ENCODE assay signal across 8 mouse cellular contexts in the genomic region with DNA sequence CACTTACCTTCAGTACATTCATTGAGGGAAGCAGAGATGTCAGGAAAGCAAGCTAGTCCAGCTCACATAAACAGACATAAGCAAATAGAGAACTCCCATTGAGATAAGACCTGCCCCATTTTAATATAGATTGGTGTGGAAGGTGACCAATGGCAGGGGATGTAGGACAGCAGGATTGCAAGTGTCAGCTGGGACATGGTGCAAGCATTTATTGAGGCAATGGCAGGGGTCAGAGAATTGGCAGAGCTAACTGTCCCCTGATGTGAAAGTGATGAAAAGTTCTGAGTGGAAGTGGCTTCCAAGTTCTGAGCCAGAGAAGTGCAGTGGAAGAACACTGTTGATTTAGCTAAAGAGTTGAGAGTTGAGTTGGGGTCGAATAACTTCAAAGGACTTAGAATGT. TPM values are rescaled to one million over a fixed set of nuclear protein-coding genes. Genes with fewer than 3 reads are reported as not detected.
DNase-seq lines count a peak whose midpoint lies in the region; ATAC-seq lines count a peak whose summit lies in the region.

A gene (minus strand): TSS at position 105 of the 400 bp plus-strand sequence.

- ATAC-seq in liver, embryonic 16.5 days (ENCODE audit: low read depth), result no peak
- no peak for ATAC-seq in liver, embryonic 12.5 days
- ATAC-seq in common myeloid progenitor, adult 5-6 weeks (replicated peaks; ENCODE audit: low read depth, poor library complexity, severe bottlenecking), result no peak
- no peak for ATAC-seq in neural tube, embryonic 13.5 days (ENCODE audit: low read depth)

- WGBS in liver, embryonic 16.5 days (ENCODE audit: insufficient replicate concordance), result 52% methylated on average over 1 of the region's 1 CpGs
- WGBS in liver, embryonic 12.5 days (ENCODE audit: insufficient replicate concordance), result 56% methylated on average over 1 of the region's 1 CpGs
- WGBS in heart, embryonic 10.5 days, result 88% methylated on average over 1 of the region's 1 CpGs
- WGBS in neural tube, embryonic 13.5 days, result 87% methylated on average over 1 of the region's 1 CpGs

- no peaks in the 10 kb centered on the region for H3K36me3 ChIP-seq in liver, embryonic 16.5 days (ENCODE audit: control insufficient read depth, insufficient read depth)
- no peaks in the 10 kb centered on the region for H3K36me3 ChIP-seq in liver, embryonic 12.5 days
- H3K36me3 ChIP-seq in heart, embryonic 10.5 days, result 0 out of 2 replicates have a peak, but pooled peaks cover 3% of the 10 kb centered on the region
- H3K36me3 ChIP-seq in neural tube, embryonic 13.5 days, result peaks cover 7% of the 10 kb centered on the region; the same call in 1 of the 2 replicates

- H3K4me1 ChIP-seq in liver, embryonic 16.5 days (ENCODE audit: control insufficient read depth, low read depth, low read length), result no peaks in the 10 kb centered on the region; the same call in 1 of the 2 replicates
- H3K4me1 ChIP-seq in liver, embryonic 12.5 days, result peaks cover 7% of the 10 kb centered on the region; the same call in 1 of the 2 replicates
- no peaks in the 10 kb centered on the region for H3K4me1 ChIP-seq in heart, embryonic 10.5 days
- H3K4me1 ChIP-seq in neural tube, embryonic 13.5 days (replicated peaks), result peaks cover 12% of the 10 kb centered on the region

- no peak for DNase-seq in heart, embryonic 10.5 days (ENCODE audit: low spot score)
- DNase-seq in layer of hippocampus, postnatal 25 days (ENCODE audit: extremely low spot score in 1 of 2, low spot score in 1 of 2), result no peak
- DNase-seq in spleen, postnatal 10 days (ENCODE audit: low spot score in 2 of 2), result no peak
- DNase-seq in lung, postnatal 36 days, result no peak

- no peak within 1 kb of the TSS for H3K4me3 ChIP-seq in liver, embryonic 16.5 days (ENCODE audit: low read depth, low read length)
- H3K4me3 ChIP-seq in liver, embryonic 12.5 days, result no peak within 1 kb of the TSS
- no peak within 1 kb of the TSS for H3K4me3 ChIP-seq in heart, embryonic 10.5 days
- no peak within 1 kb of the TSS for H3K4me3 ChIP-seq in neural tube, embryonic 13.5 days

- no peak within 1 kb of the TSS for H3K4me2 ChIP-seq in liver, embryonic 16.5 days (ENCODE audit: low read depth, low read length)
- H3K4me2 ChIP-seq in liver, embryonic 12.5 days, result no peak within 1 kb of the TSS
- H3K4me2 ChIP-seq in neural tube, embryonic 13.5 days, result no peak within 1 kb of the TSS

- no peak within 1 kb of the TSS for H3K27ac ChIP-seq in liver, embryonic 16.5 days (ENCODE audit: low read length)
- H3K27ac ChIP-seq in liver, embryonic 12.5 days, result no peak within 1 kb of the TSS
- H3K27ac ChIP-seq in heart, embryonic 10.5 days, result no peak within 1 kb of the TSS
- H3K27ac ChIP-seq in neural tube, embryonic 13.5 days (replicated peaks), result no peak within 1 kb of the TSS

- H3K9me3 ChIP-seq in liver, embryonic 16.5 days (replicated peaks; ENCODE audit: control insufficient read depth, low read length), result no peaks in the 10 kb centered on the region
- no peaks in the 10 kb centered on the region for H3K9me3 ChIP-seq in liver, embryonic 12.5 days (replicated peaks)
- no peaks in the 10 kb centered on the region for H3K9me3 ChIP-seq in heart, embryonic 10.5 days
- H3K9me3 ChIP-seq in neural tube, embryonic 13.5 days, result no peaks in the 10 kb centered on the region

- no peaks in the 10 kb centered on the region for H3K27me3 ChIP-seq in liver, embryonic 16.5 days (ENCODE audit: control insufficient read depth, insufficient read depth, low read depth, low read length)
- H3K27me3 ChIP-seq in liver, embryonic 12.5 days (replicated peaks), result no peaks in the 10 kb centered on the region
- no peaks in the 10 kb centered on the region for H3K27me3 ChIP-seq in heart, embryonic 10.5 days (ENCODE audit: insufficient read depth, poor library complexity, severe bottlenecking)
- H3K27me3 ChIP-seq in neural tube, embryonic 13.5 days, result no peaks in the 10 kb centered on the region

- no peak within 1 kb of the TSS for H3K9ac ChIP-seq in liver, embryonic 16.5 days (ENCODE audit: low read depth, low read length)
- H3K9ac ChIP-seq in liver, embryonic 12.5 days, result no peak within 1 kb of the TSS
- H3K9ac ChIP-seq in neural tube, embryonic 13.5 days, result no peak within 1 kb of the TSS

RNA-seq across cellular contexts. Expression of the gene that starts here (rescaled TPM):
- 7.9 and 10.5 TPM in 2 replicates for polyA plus RNA-seq in liver, embryonic 16.5 days (2015; fragmentation: Nextera tagmentation; extraction: Ambion mirVana)
- 9.3 and 9.8 TPM in 2 replicates for polyA plus RNA-seq in liver, embryonic 12.5 days (2016; fragmentation: Nextera tagmentation; extraction: Ambion mirVana)
- 10.6 and 10.7 TPM in 2 replicates for total RNA-seq in common myeloid progenitor, adult 5-6 weeks (2017)
- 24.5 and 25.9 TPM in 2 replicates for polyA plus RNA-seq in heart, embryonic 10.5 days (2016; fragmentation: Nextera tagmentation; extraction: Ambion mirVana)
- 10 to 100 TPM; 72.7 to 79.0 TPM for total RNA-seq in layer of hippocampus, postnatal 25 days (2021)
- polyA plus RNA-seq in neural tube, embryonic 13.5 days (2015; fragmentation: Nextera tagmentation; extraction: Ambion mirVana), result 42.4 and 48.6 TPM in 2 replicates
